Mouse (Mus musculus) adrenal gland, postnatal 36 days (tissue): ENCODE data around the gene Ntrk3. TPM values are rescaled to one million over a fixed set of nuclear protein-coding genes. Genes with fewer than 3 reads are reported as not detected.
A peak's percentile ranks its signal among the peaks of the same experiment; 100 is the strongest.

ENCODE experiments used
- DNase-seq, 2 experiments: peaks; one replicate each; pipeline ENCODE4 v3.0.0; 2021; ENCODE audit warnings: mixed read lengths in 1 of 2
- total RNA-seq, 2 experiments: library from RNA; stranded (reverse); gene quantifications; 2 replicates each; pipeline ENCODE4 v1.2.3; 2021

Gene Ntrk3
- total RNA-seq, 2 experiments from 2014 or later, result 19.8 to 37.4 TPM

GRCm38 (mm10) chr7:78579461-78580234 lies 158.2 kb downstream of the Ntrk3 start:
- peak; percentile 71 for DNase-seq

- peak; percentile 20 to 46 for DNase-seq
These were observed 159.1 kb downstream of the Ntrk3 start for GRCm38 (mm10) chr7:78578461-78579359.

- peak in 1 of 2 experiments; percentile 46 for DNase-seq
These were observed 159.7 kb downstream of the Ntrk3 start for GRCm38 (mm10) chr7:78578111-78578460.

GRCm38 (mm10) chr7:78577462-78578110 lies 160.2 kb downstream of the Ntrk3 start:
- peak; percentile 27 to 39 for DNase-seq

GRCm38 (mm10) chr7:78576706-78577461 lies 160.9 kb downstream of the Ntrk3 start:
- peak; percentile 71 to 74 for DNase-seq

GRCm38 (mm10) chr7:78576169-78576568 lies 161.6 kb downstream of the Ntrk3 start:
- DNase-seq, result no peak

GRCm38 (mm10) chr7:78575556-78575955 lies 162.3 kb downstream of the Ntrk3 start:
- DNase-seq, result no peak

GRCm38 (mm10) chr7:78571196-78571595 lies 166.6 kb downstream of the Ntrk3 start:
- DNase-seq, result peak in 1 of 2 experiments; percentile 29

GRCm38 (mm10) chr7:78569255-78569618 lies 168.6 kb downstream of the Ntrk3 start:
- peak in 1 of 2 experiments; percentile 21 for DNase-seq

GRCm38 (mm10) chr7:78568411-78569254 lies 169.2 kb downstream of the Ntrk3 start:
- DNase-seq, result peak; percentile 74 to 80

- DNase-seq, result peak in 1 of 2 experiments; percentile 42
These were observed 171.2 kb downstream of the Ntrk3 start for GRCm38 (mm10) chr7:78566617-78567016.

- no peak for DNase-seq
These were observed 172.4 kb downstream of the Ntrk3 start for GRCm38 (mm10) chr7:78565386-78565785.

GRCm38 (mm10) chr7:78558503-78558902 lies 179.3 kb downstream of the Ntrk3 start:
- DNase-seq, result no peak

- DNase-seq, result no peak
These were observed 182.3 kb downstream of the Ntrk3 start for GRCm38 (mm10) chr7:78555532-78555931.

- no peak for DNase-seq
These were observed 188.4 kb downstream of the Ntrk3 start for GRCm38 (mm10) chr7:78549461-78549860.

GRCm38 (mm10) chr7:78548721-78549120 lies 189.1 kb downstream of the Ntrk3 start:
- DNase-seq, result peak; percentile 10 to 38

- DNase-seq, result no peak
These were observed 191.3 kb downstream of the Ntrk3 start for GRCm38 (mm10) chr7:78546551-78546950.

GRCm38 (mm10) chr7:78542468-78542867 lies 195.3 kb downstream of the Ntrk3 start:
- no peak for DNase-seq

GRCm38 (mm10) chr7:78530286-78530685 lies 207.5 kb downstream of the Ntrk3 start:
- DNase-seq, result no peak

GRCm38 (mm10) chr7:78528008-78528407 lies 209.8 kb downstream of the Ntrk3 start:
- no peak for DNase-seq

GRCm38 (mm10) chr7:78527564-78527963 lies 210.2 kb downstream of the Ntrk3 start:
- no peak for DNase-seq
